15 mouse cellular contexts compared by ENCODE assay signal in genomic region chr13:95965596-95965995, GRCm38 (mm10).
DNase-seq lines count a peak whose midpoint lies in the region; ATAC-seq lines count a peak whose summit lies in the region.
"Had no signal": no experiment of that assay in that cellular context is flagged by ENCODE, and none has a peak within 500 bp of the region (broad histone marks: within the 10 kb centered on the region; RNA-seq: fewer than 3 reads in every experiment).

No protein-coding gene starts in this region.

- no peaks in the 10 kb centered on the region for H3K36me3 ChIP-seq in hindbrain, embryonic 10.5 days
- no peaks in the 10 kb centered on the region for H3K36me3 ChIP-seq in hindbrain, embryonic 16.5 days (ENCODE audit: control insufficient read depth, insufficient read depth, low read length)
- no peaks in the 10 kb centered on the region for H3K36me3 ChIP-seq in embryonic facial prominence, embryonic 12.5 days
- no peaks in the 10 kb centered on the region for H3K36me3 ChIP-seq in liver, embryonic 12.5 days
- H3K36me3 ChIP-seq: midbrain, embryonic 12.5 days had no signal

- peaks cover 11% of the 10 kb centered on the region; the same call in 1 of the 2 replicates for H3K27me3 ChIP-seq in hindbrain, embryonic 10.5 days (ENCODE audit: insufficient read depth, poor library complexity, severe bottlenecking)
- no peaks in the 10 kb centered on the region for H3K27me3 ChIP-seq in hindbrain, embryonic 16.5 days (replicated peaks; ENCODE audit: control insufficient read depth, insufficient read depth, low read length)
- no peaks in the 10 kb centered on the region for H3K27me3 ChIP-seq in embryonic facial prominence, embryonic 12.5 days
- H3K27me3 ChIP-seq in liver, embryonic 12.5 days (replicated peaks), result peaks cover 12% of the 10 kb centered on the region; the same call in 1 of the 2 replicates
- H3K27me3 ChIP-seq: CH12.LX had no signal

- H3K9me3 ChIP-seq in hindbrain, embryonic 10.5 days, result no peaks in the 10 kb centered on the region
- H3K9me3 ChIP-seq in hindbrain, embryonic 16.5 days (ENCODE audit: control insufficient read depth, low read length), result no peaks in the 10 kb centered on the region
- H3K9me3 ChIP-seq in embryonic facial prominence, embryonic 12.5 days, result no peaks in the 10 kb centered on the region
- no peaks in the 10 kb centered on the region for H3K9me3 ChIP-seq in liver, embryonic 12.5 days (replicated peaks)
- H3K9me3 ChIP-seq: midbrain, embryonic 12.5 days had no signal

- ATAC-seq in hindbrain, embryonic 16.5 days, result no peak
- no peak for ATAC-seq in embryonic facial prominence, embryonic 12.5 days (ENCODE audit: insufficient number of reproducible peaks, insufficient read depth, low FRiP score, low TSS enrichment)
- no peak for ATAC-seq in liver, embryonic 12.5 days

- no peak overlapping the region for H3K9ac ChIP-seq in hindbrain, embryonic 16.5 days (ENCODE audit: low read depth, low read length)
- H3K9ac ChIP-seq in embryonic facial prominence, embryonic 12.5 days, result no peak overlapping the region
- H3K9ac ChIP-seq in liver, embryonic 12.5 days, result peak overlapping the region; percentile 42; the same call in 1 of the 2 replicates
- H3K9ac ChIP-seq: midbrain, embryonic 12.5 days had no signal

- no peak overlapping the region for H3K4me3 ChIP-seq in hindbrain, embryonic 10.5 days
- H3K4me3 ChIP-seq in hindbrain, embryonic 16.5 days (ENCODE audit: low read length), result no peak overlapping the region
- no peak overlapping the region for H3K4me3 ChIP-seq in embryonic facial prominence, embryonic 12.5 days
- no peak overlapping the region for H3K4me3 ChIP-seq in liver, embryonic 12.5 days
- H3K4me3 ChIP-seq: midbrain, embryonic 12.5 days had no signal

- peak; percentile 27 for DNase-seq in embryo, embryonic 10 days (ENCODE audit: low spot score)
- DNase-seq in embryo, embryonic 9.5 days (ENCODE audit: extremely low spot score), result no peak
- no peak for DNase-seq in hindbrain, embryonic 10.5 days (ENCODE audit: low spot score)
- DNase-seq in frontal cortex, postnatal 14 days (ENCODE audit: low spot score in 2 of 2), result no peak
- no peak for DNase-seq in adrenal gland, adult 2 months
- DNase-seq: cerebellum, adult 8-10 months; kidney, postnatal 10 days; left cerebral cortex, postnatal 4 days; lung, postnatal 10 days had no signal

- H3K4me2 ChIP-seq in hindbrain, embryonic 16.5 days (ENCODE audit: low read length), result no peak overlapping the region
- H3K4me2 ChIP-seq in embryonic facial prominence, embryonic 12.5 days (replicated peaks), result no peak overlapping the region
- H3K4me2 ChIP-seq in liver, embryonic 12.5 days, result peak overlapping the region; percentile 55
- H3K4me2 ChIP-seq: midbrain, embryonic 12.5 days had no signal

- peak overlapping the region; percentile 50; the same call in 1 of the 2 replicates for H3K27ac ChIP-seq in hindbrain, embryonic 10.5 days
- no peak overlapping the region for H3K27ac ChIP-seq in hindbrain, embryonic 16.5 days (ENCODE audit: low read depth, low read length)
- peak overlapping the region; percentile 76; the same call in 1 of the 2 replicates for H3K27ac ChIP-seq in embryonic facial prominence, embryonic 12.5 days
- peak overlapping the region; percentile 88 for H3K27ac ChIP-seq in liver, embryonic 12.5 days
- H3K27ac ChIP-seq: midbrain, embryonic 12.5 days; stomach, postnatal 0 days had no signal

- 77% methylated on average over 6 of the region's 6 CpGs for WGBS in hindbrain, embryonic 10.5 days
- 63% methylated on average over 6 of the region's 6 CpGs for WGBS in hindbrain, embryonic 16.5 days
- 40% methylated on average over 6 of the region's 6 CpGs for WGBS in embryonic facial prominence, embryonic 12.5 days
- 42% methylated on average over 6 of the region's 6 CpGs for WGBS in liver, embryonic 12.5 days (ENCODE audit: insufficient replicate concordance)

- peaks cover 55% of the 10 kb centered on the region for H3K4me1 ChIP-seq in hindbrain, embryonic 10.5 days (replicated peaks)
- H3K4me1 ChIP-seq in hindbrain, embryonic 16.5 days (ENCODE audit: control insufficient read depth, insufficient read depth, low read depth, low read length), result peaks cover 17% of the 10 kb centered on the region
- H3K4me1 ChIP-seq in embryonic facial prominence, embryonic 12.5 days, result peaks cover 42% of the 10 kb centered on the region
- peaks cover 77% of the 10 kb centered on the region for H3K4me1 ChIP-seq in liver, embryonic 12.5 days
